Comparison of ENCODE assay signal across 8 mouse cellular contexts in genomic region chr4:134924019-134924741, GRCm38 (mm10). TPM values are rescaled to one million over a fixed set of nuclear protein-coding genes. Genes with fewer than 3 reads are reported as not detected.
DNase-seq lines count a peak whose midpoint lies in the region; ATAC-seq and TF ChIP-seq lines count a peak whose summit lies in the region.

No protein-coding gene starts in this region.

- intact Hi-C loops in heart, adult 2 months (cut with DNase I) = loop anchor here (10.0 kb wide), 3 partner anchors 341 to 1361 kb away; partner anchors contain the start of genes Pdik1l and Zfp46

- DNase-seq in adrenal gland, adult 18-20 months (ENCODE audit: low spot score in 2 of 2) = peak; percentile 59 to 67
- peak; percentile 42 for DNase-seq in embryonic facial prominence, embryonic 11.5 days (ENCODE audit: low spot score)
- DNase-seq in heart, adult 2 months = peak; percentile 70 to 81
- DNase-seq in kidney, adult 2 months = peak; percentile 71
- DNase-seq in thymus, adult 18-20 months = peak; percentile 44 to 52

- ATAC-seq in embryonic facial prominence, embryonic 11.5 days (replicated peaks; ENCODE audit: insufficient number of reproducible peaks, low FRiP score, low TSS enrichment, low read depth) = peak; percentile 6; the same call in 1 of the 2 replicates
- peak; percentile 39 for ATAC-seq in lung, embryonic 15.5 days (ENCODE audit: borderline replicate concordance, extremely low read depth, low FRiP score, low TSS enrichment)
- peak; percentile 33; the same call in 1 of the 2 replicates for ATAC-seq in neural tube, embryonic 15.5 days (ENCODE audit: low FRiP score)

- peaks cover 49% of the 10 kb centered on the region for H3K36me3 ChIP-seq in C2C12 (ENCODE audit: control insufficient read depth, insufficient read depth)
- H3K36me3 ChIP-seq in embryonic facial prominence, embryonic 11.5 days (replicated peaks; ENCODE audit: control insufficient read depth, insufficient read depth, low read depth, low read length) = peaks cover 3% of the 10 kb centered on the region
- H3K36me3 ChIP-seq in heart, adult 2 months (ENCODE audit: control insufficient read depth, insufficient read depth, low read length) = peaks cover 37% of the 10 kb centered on the region
- peaks cover 18% of the 10 kb centered on the region for H3K36me3 ChIP-seq in kidney, adult 2 months (ENCODE audit: control insufficient read depth, insufficient read depth, low read length)
- H3K36me3 ChIP-seq in lung, embryonic 15.5 days = peaks cover 30% of the 10 kb centered on the region
- H3K36me3 ChIP-seq in neural tube, embryonic 15.5 days = peaks cover 34% of the 10 kb centered on the region

- H3K27me3 ChIP-seq in C2C12 (ENCODE audit: control insufficient read depth, insufficient read depth, insufficient read length) = no peaks in the 10 kb centered on the region
- no peaks in the 10 kb centered on the region for H3K27me3 ChIP-seq in embryonic facial prominence, embryonic 11.5 days (ENCODE audit: control insufficient read depth, insufficient read depth, low read length)
- no peaks in the 10 kb centered on the region for H3K27me3 ChIP-seq in heart, adult 2 months (ENCODE audit: control insufficient read depth, insufficient read depth, low read length)
- H3K27me3 ChIP-seq in kidney, adult 2 months (replicated peaks; ENCODE audit: control insufficient read depth, insufficient read depth, low read length) = no peaks in the 10 kb centered on the region
- no peaks in the 10 kb centered on the region for H3K27me3 ChIP-seq in lung, embryonic 15.5 days
- no peaks in the 10 kb centered on the region for H3K27me3 ChIP-seq in neural tube, embryonic 15.5 days (replicated peaks)

- peak overlapping the region; percentile 87 for H3K4me3 ChIP-seq in C2C12 (ENCODE audit: insufficient read depth, poor library complexity, severe bottlenecking)
- H3K4me3 ChIP-seq in embryonic facial prominence, embryonic 11.5 days (ENCODE audit: low read depth, low read length) = peak overlapping the region; percentile 93
- peak overlapping the region; percentile 82 for H3K4me3 ChIP-seq in heart, adult 2 months
- H3K4me3 ChIP-seq in kidney, adult 2 months (ENCODE audit: insufficient read depth, low read depth, low read length) = peak overlapping the region; percentile 77
- peak overlapping the region; percentile 85 for H3K4me3 ChIP-seq in lung, embryonic 15.5 days
- H3K4me3 ChIP-seq in neural tube, embryonic 15.5 days (replicated peaks) = peak overlapping the region; percentile 99

- H3K27ac ChIP-seq in embryonic facial prominence, embryonic 11.5 days (replicated peaks; ENCODE audit: low read depth, low read length) = peak overlapping the region; percentile 88
- H3K27ac ChIP-seq in heart, adult 2 months = peak overlapping the region; percentile 100
- peak overlapping the region; percentile 88 for H3K27ac ChIP-seq in kidney, adult 2 months (ENCODE audit: insufficient read depth, low read depth, low read length)
- peak overlapping the region; percentile 90 for H3K27ac ChIP-seq in lung, embryonic 15.5 days
- H3K27ac ChIP-seq in neural tube, embryonic 15.5 days (replicated peaks) = peak overlapping the region; percentile 96

- peak overlapping the region; percentile 88 for H3K9ac ChIP-seq in embryonic facial prominence, embryonic 11.5 days (replicated peaks; ENCODE audit: low read length)
- peak overlapping the region; percentile 91 for H3K9ac ChIP-seq in heart, adult 2 months (ENCODE audit: low read depth, low read length)
- H3K9ac ChIP-seq in lung, embryonic 15.5 days = peak overlapping the region; percentile 95
- peak overlapping the region; percentile 99 for H3K9ac ChIP-seq in neural tube, embryonic 15.5 days (replicated peaks)

- peak overlapping the region; percentile 65 for H3K4me2 ChIP-seq in embryonic facial prominence, embryonic 11.5 days (ENCODE audit: low read depth, low read length)
- peak overlapping the region; percentile 69 for H3K4me2 ChIP-seq in lung, embryonic 15.5 days
- peak overlapping the region; percentile 89 for H3K4me2 ChIP-seq in neural tube, embryonic 15.5 days

- peaks cover 37% of the 10 kb centered on the region for H3K79me2 ChIP-seq in C2C12 (ENCODE audit: control insufficient read depth, insufficient read depth)
- peaks cover 4% of the 10 kb centered on the region for H3K79me2 ChIP-seq in heart, adult 2 months (replicated peaks; ENCODE audit: control insufficient read depth, insufficient read depth, low read length)

- H3K4me1 ChIP-seq in embryonic facial prominence, embryonic 11.5 days (ENCODE audit: control insufficient read depth, insufficient read depth, low read length) = no peaks in the 10 kb centered on the region; the same call in 1 of the 2 replicates
- H3K4me1 ChIP-seq in heart, adult 2 months (ENCODE audit: control insufficient read depth, insufficient read depth, low read length) = peaks cover 4% of the 10 kb centered on the region
- H3K4me1 ChIP-seq in kidney, adult 2 months (ENCODE audit: control insufficient read depth, insufficient read depth, low read length) = peaks cover 7% of the 10 kb centered on the region; the same call in 1 of the 2 replicates
- peaks cover 19% of the 10 kb centered on the region for H3K4me1 ChIP-seq in lung, embryonic 15.5 days
- peaks cover 32% of the 10 kb centered on the region for H3K4me1 ChIP-seq in neural tube, embryonic 15.5 days

- WGBS in embryonic facial prominence, embryonic 11.5 days = under 1% methylated on average over 75 of the region's 75 CpGs
- WGBS in heart, adult 2 months = under 1% methylated on average over 75 of the region's 75 CpGs
- under 1% methylated on average over 75 of the region's 75 CpGs for WGBS in kidney, adult 2 months
- WGBS in lung, embryonic 15.5 days = under 1% methylated on average over 75 of the region's 75 CpGs
- WGBS in neural tube, embryonic 15.5 days = under 1% methylated on average over 75 of the region's 75 CpGs

- no peak for TF ChIP-seq CTCF in C2C12 (IDR thresholded peaks at IDR 0.05; ENCODE audit: control insufficient read depth, insufficient read depth, insufficient read length)
- no peak for TF ChIP-seq CTCF in heart, adult 2 months (IDR thresholded peaks at IDR 0.05)
- no peak for TF ChIP-seq CTCF in kidney, adult 2 months (conservative IDR thresholded peaks at IDR 0.05; ENCODE audit: insufficient read depth, insufficient read length, low read depth, low read length)

- peak overlapping the region; percentile 81 for H3ac ChIP-seq in C2C12 (ENCODE audit: control insufficient read depth, insufficient read length, low read depth)

- H3K9me3 ChIP-seq in embryonic facial prominence, embryonic 11.5 days (replicated peaks; ENCODE audit: control insufficient read depth, low read length) = no peaks in the 10 kb centered on the region
- no peaks in the 10 kb centered on the region for H3K9me3 ChIP-seq in lung, embryonic 15.5 days
- H3K9me3 ChIP-seq in neural tube, embryonic 15.5 days (replicated peaks) = no peaks in the 10 kb centered on the region

- TF ChIP-seq EP300 in heart, adult 2 months (IDR thresholded peaks at IDR 0.05; ENCODE audit: insufficient read depth, low read depth, low read length) = peak; percentile 65; the same call in 1 of the 2 replicates

- peaks cover 33% of the 10 kb centered on the region for H3K79me3 ChIP-seq in C2C12 (ENCODE audit: low read depth)

- TF ChIP-seq POLR2A in heart, adult 2 months (IDR thresholded peaks at IDR 0.05; ENCODE audit: insufficient read depth, low read depth, low read length) = peak; percentile 63
- TF ChIP-seq POLR2A in kidney, adult 2 months (IDR thresholded peaks at IDR 0.05; ENCODE audit: low read depth, low read length) = no peak

TF ChIP-seq in C2C12, 6 proteins besides CTCF, POLR2A, EP300 and RAD21 (continues in another document):
- peak; percentile 68 for TF ChIP-seq MAX (IDR thresholded peaks at IDR 0.05)
- TF ChIP-seq MYOG (IDR thresholded peaks at IDR 0.05; ENCODE audit: control insufficient read depth, extremely low read depth, insufficient read length) = no peak

RNA-seq across cellular contexts. Expression of gene Rsrp1, which starts 0.8 kb away (rescaled TPM):
- 35.4 TPM for polyA plus RNA-seq in C2C12 (2012; fragmentation: generic; extraction: Trizol)
- total RNA-seq in adrenal gland, adult 18-20 months (2021) = 100 to 1,000 TPM; 346 to 591 TPM
- 351 and 368 TPM in 2 replicates for polyA plus RNA-seq in embryonic facial prominence, embryonic 11.5 days (2014; fragmentation: Nextera tagmentation; extraction: Ambion mirVana)
- 100 to 1,000 TPM; 137 to 175 TPM for total RNA-seq in heart, adult 2 months (2021)
- 192 TPM in 2 replicates for polyA plus RNA-seq in heart, adult 2 months (2012; rRNA removed)
- 172 and 319 TPM in 2 replicates for polyA plus RNA-seq in kidney, adult 2 months (2012; rRNA removed)
- 369 and 412 TPM in 2 replicates for polyA plus RNA-seq in lung, embryonic 15.5 days (2015; fragmentation: Nextera tagmentation; extraction: Ambion mirVana)
- polyA plus RNA-seq in neural tube, embryonic 15.5 days (2015; fragmentation: Nextera tagmentation; extraction: Ambion mirVana) = 460 and 502 TPM in 2 replicates

RNA-seq across cellular contexts. Expression of gene Syf2, which starts 6.5 kb away (rescaled TPM):
- polyA plus RNA-seq in C2C12 (2012; fragmentation: generic; extraction: Trizol) = 48.6 TPM
- total RNA-seq in adrenal gland, adult 18-20 months (2021) = 10 to 100 TPM; 77.2 to 88.8 TPM
- 69.5 and 79.5 TPM in 2 replicates for polyA plus RNA-seq in embryonic facial prominence, embryonic 11.5 days (2014; fragmentation: Nextera tagmentation; extraction: Ambion mirVana)
- 10 to 100 TPM; 48.7 to 61.1 TPM for total RNA-seq in heart, adult 2 months (2021)
- 24.9 and 34.1 TPM in 2 replicates for polyA plus RNA-seq in heart, adult 2 months (2012; rRNA removed)
- polyA plus RNA-seq in kidney, adult 2 months (2012; rRNA removed) = 25.5 and 34.3 TPM in 2 replicates
- 64.0 and 73.8 TPM in 2 replicates for polyA plus RNA-seq in lung, embryonic 15.5 days (2015; fragmentation: Nextera tagmentation; extraction: Ambion mirVana)
- 55.7 and 62.0 TPM in 2 replicates for polyA plus RNA-seq in neural tube, embryonic 15.5 days (2015; fragmentation: Nextera tagmentation; extraction: Ambion mirVana)

RNA-seq across cellular contexts. Expression of gene Tmem50a, which starts 9.4 kb away (rescaled TPM):
- polyA plus RNA-seq in C2C12 (2012; fragmentation: generic; extraction: Trizol) = 94.9 TPM
- 100 to 1,000 TPM; 160 to 339 TPM for total RNA-seq in adrenal gland, adult 18-20 months (2021)
- polyA plus RNA-seq in embryonic facial prominence, embryonic 11.5 days (2014; fragmentation: Nextera tagmentation; extraction: Ambion mirVana) = 148 and 151 TPM in 2 replicates
- 10 to 100 TPM; 59.3 to 69.2 TPM for total RNA-seq in heart, adult 2 months (2021)
- polyA plus RNA-seq in heart, adult 2 months (2012; rRNA removed) = 81.8 and 106 TPM in 2 replicates
- polyA plus RNA-seq in kidney, adult 2 months (2012; rRNA removed) = 90.1 and 115 TPM in 2 replicates
- 172 and 184 TPM in 2 replicates for polyA plus RNA-seq in lung, embryonic 15.5 days (2015; fragmentation: Nextera tagmentation; extraction: Ambion mirVana)
- polyA plus RNA-seq in neural tube, embryonic 15.5 days (2015; fragmentation: Nextera tagmentation; extraction: Ambion mirVana) = 198 and 218 TPM in 2 replicates

RNA-seq across cellular contexts. Expression of gene Rhd, which starts 59.8 kb away (rescaled TPM):
- polyA plus RNA-seq in C2C12 (2012; fragmentation: generic; extraction: Trizol) = 0.14 TPM
- total RNA-seq in adrenal gland, adult 18-20 months (2021) = under 1 TPM in 1 of 2 experiments, not detected in 1; 0.46 TPM
- polyA plus RNA-seq in embryonic facial prominence, embryonic 11.5 days (2014; fragmentation: Nextera tagmentation; extraction: Ambion mirVana) = 13.7 and 19.7 TPM in 2 replicates
- 1 to 10 TPM; 3.2 to 5.7 TPM for total RNA-seq in heart, adult 2 months (2021)
- 5.8 and 6.0 TPM in 2 replicates for polyA plus RNA-seq in heart, adult 2 months (2012; rRNA removed)
- 0.09 TPM in 1 of 2 replicates, not detected in the other for polyA plus RNA-seq in kidney, adult 2 months (2012; rRNA removed)
- 2.3 and 5.4 TPM in 2 replicates for polyA plus RNA-seq in lung, embryonic 15.5 days (2015; fragmentation: Nextera tagmentation; extraction: Ambion mirVana)
- polyA plus RNA-seq in neural tube, embryonic 15.5 days (2015; fragmentation: Nextera tagmentation; extraction: Ambion mirVana) = 1.6 and 1.9 TPM in 2 replicates

Comparison
In these comparisons a context has a peak if more than half of its experiments do, and no peak if none do; other contexts are left out.
1. Peak in every context shown above with its lines: DNase-seq, ATAC-seq, H3K4me3 ChIP-seq and H3K27ac ChIP-seq.